Mouse (Mus musculus) embryonic facial prominence, embryonic 11.5 days (tissue): ENCODE measurements around the gene Mip. TPM values are rescaled to one million over a fixed set of nuclear protein-coding genes. Genes with fewer than 3 reads are reported as not detected.
A peak's percentile ranks its signal among the peaks of the same experiment; 100 is the strongest.

Source experiments
- ATAC-seq: fragments of 200-750 bp; cut with Nextera tagmentation; replicated peaks from 2 replicates; pipeline ENCODE4 v1.8.0; 2017; ENCODE audit warnings: low read depth; ENCODE audit not compliant: insufficient number of reproducible peaks, low FRiP score, low TSS enrichment
- DNase-seq: peaks from one replicate; pipeline ENCODE4 v3.0.0-alpha.2; 2015; ENCODE audit warnings: low spot score
- H3K27ac ChIP-seq: fragments of 300-500 bp; sonication (generic); replicated peaks from 2 replicates; pipeline ENCODE4 v1.5.1; 2014; ENCODE audit warnings: mild to moderate bottlenecking, low read depth, low read length, control low read depth
- H3K27me3 ChIP-seq: fragments of 300-500 bp; sonication (generic); 2 replicates; pipeline ENCODE4 v1.6.1; 2014; ENCODE audit warnings: mild to moderate bottlenecking, low read length, moderate library complexity, mixed read lengths; ENCODE audit not compliant: control insufficient read depth, insufficient read depth
- H3K36me3 ChIP-seq: fragments of 300-500 bp; sonication (generic); replicated peaks from 2 replicates; pipeline ENCODE4 v1.6.1; 2014; ENCODE audit warnings: low read depth, mild to moderate bottlenecking, low read length, moderate library complexity, mixed read lengths; ENCODE audit not compliant: control insufficient read depth, insufficient read depth
- H3K4me1 ChIP-seq: fragments of 300-500 bp; sonication (generic); 2 replicates; pipeline ENCODE4 v1.6.1; 2014; ENCODE audit warnings: low read length, mixed read lengths; ENCODE audit not compliant: control insufficient read depth, insufficient read depth
- H3K4me2 ChIP-seq: fragments of 300-500 bp; sonication (generic); 2 replicates; pipeline ENCODE4 v1.6.1; 2014; ENCODE audit warnings: low read depth, mild to moderate bottlenecking, control low read depth, low read length, moderate library complexity
- H3K4me3 ChIP-seq: fragments of 300-500 bp; sonication (generic); 2 replicates; pipeline ENCODE4 v1.5.1; 2014; ENCODE audit warnings: low read depth, low read length, control low read depth
- H3K9ac ChIP-seq: fragments of 300-500 bp; sonication (generic); replicated peaks from 2 replicates; pipeline ENCODE4 v1.6.1; 2014; ENCODE audit warnings: mild to moderate bottlenecking, control low read depth, low read length
- H3K9me3 ChIP-seq: fragments of 300-500 bp; sonication (generic); replicated peaks from 2 replicates; pipeline ENCODE4 v1.6.1; 2016; ENCODE audit warnings: mild to moderate bottlenecking, low read length, inconsistent platforms, mixed read lengths; ENCODE audit not compliant: control insufficient read depth
- WGBS: fragments of 180-500 bp; shearing (Covaris S2); extraction: QIAGEN DNeasy Blood & Tissue Kit; methylation state at CpG from one replicate; pipeline ENCODE4 v1.1.7; 2014; 5-methylcytosine and 5-hydroxymethylcytosine counted together
- polyA plus RNA-seq: library from polyadenylated mRNA; unstranded; fragments of >200 nt; fragmentation: Nextera tagmentation; extraction: Ambion mirVana; gene quantifications from 2 replicates; pipeline ENCODE4 v1.2.1, GENCODE M21; 2014

Mip gene
- 0.45 TPM in 1 of 2 replicates, not detected in the other for polyA plus RNA-seq

GRCm38 (mm10) chr10:128225538-128225937 is at the start of gene Mip:
Gene Mip (plus strand): TSS chr10:128225838.
- H3K27ac ChIP-seq: 0 out of 2 replicates have a peak within 1 kb of the TSS, but pooled peaks have one; percentile 28

DNA sequence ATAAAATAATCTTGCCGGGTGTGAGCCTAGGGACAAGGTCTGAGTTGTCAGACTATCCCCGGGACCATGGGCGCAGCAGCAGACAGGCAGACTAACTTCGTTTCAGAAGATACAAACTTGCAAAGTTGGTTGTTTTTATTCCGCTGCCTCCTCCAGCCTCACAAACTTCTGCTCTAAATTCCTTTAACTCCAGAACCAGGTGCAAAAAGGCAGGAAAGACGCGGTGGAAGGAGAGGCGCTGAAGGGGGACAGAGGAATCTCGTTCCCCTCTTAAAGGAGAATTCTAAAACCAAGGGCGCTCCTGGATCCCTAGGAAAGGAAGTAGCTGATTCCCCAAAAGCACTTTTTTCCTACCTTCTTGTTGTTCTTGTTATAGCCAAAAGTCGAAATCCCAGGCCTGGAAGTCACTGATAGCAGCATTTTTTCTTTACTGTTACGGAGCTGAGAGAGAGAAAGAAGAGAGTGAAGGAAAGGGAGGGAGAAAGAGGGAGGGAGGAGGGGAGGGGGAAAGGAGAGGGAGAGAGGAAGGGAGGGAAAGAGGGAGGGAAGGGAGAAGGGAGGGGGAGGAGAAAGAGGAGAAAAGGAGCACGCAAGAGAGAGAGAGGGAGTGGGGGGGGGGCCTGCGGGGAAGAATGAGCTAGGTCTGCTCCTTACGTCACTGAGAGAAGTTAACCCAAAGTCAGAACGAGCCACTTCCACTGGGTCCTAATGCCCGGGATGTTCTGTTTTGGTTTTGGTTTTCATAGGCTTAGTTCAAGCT is 49.5 kb upstream of the Mip start:
- H3K4me1 ChIP-seq: peaks cover 3% of the 10 kb centered on the region; the same call in 1 of the 2 replicates
- H3K36me3 ChIP-seq: no peaks in the 10 kb centered on the region
- H3K9ac ChIP-seq: peak overlapping the region; percentile 54
- peak overlapping the region; percentile 20 for H3K27ac ChIP-seq
- H3K9me3 ChIP-seq: no peaks in the 10 kb centered on the region
- peak overlapping the region; percentile 54 for H3K4me2 ChIP-seq
- peak overlapping the region; percentile 47 for H3K4me3 ChIP-seq
- no peaks in the 10 kb centered on the region for H3K27me3 ChIP-seq
- peak; percentile 79 for ATAC-seq
- WGBS: 0% methylated on average over 17 of the region's 17 CpGs
- DNase-seq: peak; percentile 97

More at GRCm38 (mm10) chr10:128225538-128225937, at the start of gene Mip:
- 49% methylated on average over 4 of the region's 4 CpGs for WGBS
- H3K9me3 ChIP-seq: no peaks in the 10 kb centered on the region
- no peak within 1 kb of the TSS for H3K4me2 ChIP-seq
- H3K4me3 ChIP-seq: no peak within 1 kb of the TSS
- no peaks in the 10 kb centered on the region for H3K36me3 ChIP-seq
- no peaks in the 10 kb centered on the region for H3K4me1 ChIP-seq
- no peak for DNase-seq
- no peak for ATAC-seq
- H3K27me3 ChIP-seq: no peaks in the 10 kb centered on the region
- H3K9ac ChIP-seq: no peak within 1 kb of the TSS; the same call in 1 of the 2 replicates

DNA sequence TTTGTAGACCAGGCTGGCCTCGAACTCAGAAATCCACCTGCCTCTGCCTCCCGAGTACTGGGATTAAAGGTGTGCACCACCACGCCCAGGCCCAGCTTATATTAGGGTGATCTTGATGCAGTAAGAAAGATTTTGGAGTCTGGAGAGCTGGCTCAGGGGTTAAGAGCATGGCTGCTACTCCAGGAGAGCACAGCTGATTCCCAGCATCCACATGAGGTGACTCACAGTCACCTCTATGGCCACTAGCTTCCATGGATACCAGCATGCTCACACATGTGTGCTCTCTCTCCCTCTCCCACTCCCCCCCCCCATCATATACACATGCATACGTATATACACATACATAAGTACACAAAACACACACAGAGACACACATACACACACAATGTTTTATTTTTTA is 48.3 kb upstream of the Mip start:
- Histone ChIP-seq H3K4me2 (no peak overlapping the region), H3K4me1 (peaks cover 3% of the 10 kb centered on the region; the same call in 1 of the 2 replicates), H3K27ac (no peak overlapping the region), H3K9me3 (no peaks in the 10 kb centered on the region), H3K27me3 (no peaks in the 10 kb centered on the region), H3K4me3 (no peak overlapping the region), H3K36me3 (no peaks in the 10 kb centered on the region), H3K9ac (no peak overlapping the region)
- DNase-seq (no peak), ATAC-seq (no peak)
- WGBS: 88% methylated on average over 4 of the region's 4 CpGs

DNA sequence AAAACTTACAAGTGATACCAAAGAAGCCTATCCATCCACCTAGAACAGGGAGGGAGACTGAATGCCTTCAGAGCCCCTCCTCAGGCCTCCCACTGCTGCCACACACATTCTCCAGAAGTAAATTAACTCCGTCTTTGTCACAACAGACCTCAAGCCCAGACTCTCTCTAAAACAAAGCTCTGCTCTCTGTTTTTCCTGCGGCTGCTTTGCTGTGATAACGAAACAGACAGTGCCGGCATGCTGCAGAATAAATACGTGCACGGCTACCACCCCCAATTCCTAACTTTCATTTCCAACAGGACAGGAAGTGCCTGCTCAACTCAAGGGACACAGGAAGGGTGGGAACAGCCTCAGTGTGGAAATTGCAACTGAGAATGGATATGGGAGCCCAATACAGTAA is 45.6 kb upstream of the Mip start, which contains the start of gene Rbms2:
Rbms2 (minus strand) TSS at position 309 of the 400 bp plus-strand sequence.
- Histone ChIP-seq H3K4me1 (peaks cover 3% of the 10 kb centered on the region; the same call in 1 of the 2 replicates), H3K9me3 (no peaks in the 10 kb centered on the region), H3K27me3 (no peaks in the 10 kb centered on the region), H3K27ac (0 out of 2 replicates have a peak within 1 kb of the TSS, but pooled peaks have one; percentile 28), H3K4me2 (peak within 1 kb of the TSS; percentile 11; the same call in 1 of the 2 replicates), H3K4me3 (no peak within 1 kb of the TSS), H3K9ac (peak within 1 kb of the TSS; percentile 26), H3K36me3 (no peaks in the 10 kb centered on the region)
- DNase-seq: peak; percentile 29
- ATAC-seq: no peak
- under 1% methylated on average over 6 of the region's 6 CpGs for WGBS

- no peaks in the 10 kb centered on the region for H3K36me3 ChIP-seq
- WGBS: 87% methylated on average over 2 of the region's 2 CpGs
- no peak overlapping the region for H3K27ac ChIP-seq
- no peak overlapping the region for H3K4me3 ChIP-seq
- peaks cover 3% of the 10 kb centered on the region; the same call in 1 of the 2 replicates for H3K4me1 ChIP-seq
- ATAC-seq (no peak), DNase-seq (no peak)
- H3K27me3 ChIP-seq: no peaks in the 10 kb centered on the region
- no peak overlapping the region for H3K4me2 ChIP-seq
- no peaks in the 10 kb centered on the region for H3K9me3 ChIP-seq
- H3K9ac ChIP-seq: no peak overlapping the region
Measured at GRCm38 (mm10) chr10:128184296-128184695, 41.3 kb upstream of the Mip start.

- Histone ChIP-seq H3K36me3 (no peaks in the 10 kb centered on the region), H3K9me3 (no peaks in the 10 kb centered on the region), H3K27ac (no peak overlapping the region), H3K4me2 (no peak overlapping the region), H3K4me1 (no peaks in the 10 kb centered on the region), H3K9ac (no peak overlapping the region), H3K27me3 (no peaks in the 10 kb centered on the region), H3K4me3 (no peak overlapping the region)
- ATAC-seq (no peak), DNase-seq (no peak)
- 66% methylated on average over 6 of the region's 6 CpGs for WGBS
Measured at GRCm38 (mm10) chr10:128185277-128185940, 40.2 kb upstream of the Mip start.

DNA sequence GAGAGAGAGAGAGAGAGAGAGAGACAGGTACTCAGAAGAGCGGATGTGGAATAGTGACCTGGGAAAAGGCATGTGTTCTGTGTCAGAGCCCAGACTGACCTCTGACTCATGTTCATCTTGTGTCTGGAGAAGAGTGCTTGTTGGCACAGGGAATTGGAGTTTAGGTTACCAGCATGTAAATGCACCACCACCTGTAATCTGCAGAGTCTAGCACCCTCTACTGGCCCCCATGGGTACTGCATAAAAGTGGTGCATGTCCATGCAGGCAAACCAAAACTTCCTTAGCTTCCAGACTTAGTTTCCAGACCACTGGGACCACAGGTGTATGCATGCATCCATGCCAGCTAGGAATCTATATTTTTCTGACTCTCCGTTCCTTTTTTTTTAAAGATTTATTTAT is 39.7 kb upstream of the Mip start:
- H3K4me3 ChIP-seq: no peak overlapping the region
- H3K9me3 ChIP-seq: no peaks in the 10 kb centered on the region
- no peak overlapping the region for H3K9ac ChIP-seq
- ATAC-seq (peak; percentile 25; the same call in 1 of the 2 replicates), DNase-seq (peak; percentile 90)
- no peaks in the 10 kb centered on the region for H3K4me1 ChIP-seq
- H3K27me3 ChIP-seq: no peaks in the 10 kb centered on the region
- H3K36me3 ChIP-seq: no peaks in the 10 kb centered on the region
- 54% methylated on average over 2 of the region's 2 CpGs for WGBS
- no peak overlapping the region for H3K4me2 ChIP-seq
- H3K27ac ChIP-seq: no peak overlapping the region

DNA sequence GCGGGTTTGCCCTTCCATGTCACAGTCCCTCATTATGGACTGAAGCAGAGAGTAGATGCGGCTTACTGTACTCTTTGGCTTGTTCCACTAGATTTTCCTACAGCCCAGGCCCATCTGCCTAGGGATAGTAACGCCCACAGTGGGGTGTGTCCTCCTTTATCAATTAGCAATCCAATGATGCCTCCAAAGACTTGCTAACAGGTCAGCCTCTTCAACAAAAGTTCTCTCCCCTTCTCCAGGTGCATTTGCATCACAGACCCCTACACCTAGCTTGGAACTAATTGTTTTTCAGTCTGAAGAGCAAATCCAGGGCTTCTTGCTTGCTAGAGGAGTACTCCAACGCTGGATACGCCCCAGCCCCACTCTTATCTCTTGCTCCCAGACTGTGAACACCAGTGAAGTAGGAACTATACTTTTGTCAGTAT is 38.4 kb upstream of the Mip start:
- Histone ChIP-seq H3K27me3 (no peaks in the 10 kb centered on the region), H3K4me1 (no peaks in the 10 kb centered on the region), H3K4me2 (no peak overlapping the region), H3K36me3 (no peaks in the 10 kb centered on the region), H3K9ac (no peak overlapping the region), H3K27ac (no peak overlapping the region), H3K4me3 (no peak overlapping the region), H3K9me3 (no peaks in the 10 kb centered on the region)
- DNase-seq (no peak), ATAC-seq (no peak)
- 70% methylated on average over 5 of the region's 5 CpGs for WGBS
